Mouse (Mus musculus) fat pad, adult 2 months (tissue): Measurements from ENCODE around the gene Serpind1.

ENCODE experiments used
- DNase-seq: peaks from one replicate; pipeline ENCODE4 v3.0.0-alpha.2; 2011; ENCODE audit warnings: low read depth, low spot score; ENCODE audit errors: extremely low read depth

The Serpind1 gene

DNA sequence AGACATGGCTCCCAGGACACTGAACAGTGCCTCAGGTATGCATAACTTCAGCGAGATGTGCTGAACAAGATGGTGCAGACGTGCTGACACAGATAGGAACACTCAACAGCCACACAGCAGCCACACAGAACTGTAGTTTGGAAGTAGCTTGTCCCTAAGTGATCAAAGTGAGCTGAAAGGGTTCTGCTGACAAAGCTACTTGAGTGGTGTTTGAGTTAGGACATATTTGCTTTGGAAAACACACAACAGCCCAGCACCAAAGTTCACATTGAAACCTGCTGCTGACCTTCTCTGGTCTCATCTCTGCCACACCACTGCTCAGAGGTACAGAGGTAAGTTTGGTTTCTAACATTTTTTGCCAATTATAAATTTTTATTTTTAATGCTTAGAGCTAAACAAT, at the start of gene Serpind1:
Gene Serpind1 (plus strand): TSS at position 256 of the 400 bp plus-strand sequence.
- no peak for DNase-seq

DNA sequence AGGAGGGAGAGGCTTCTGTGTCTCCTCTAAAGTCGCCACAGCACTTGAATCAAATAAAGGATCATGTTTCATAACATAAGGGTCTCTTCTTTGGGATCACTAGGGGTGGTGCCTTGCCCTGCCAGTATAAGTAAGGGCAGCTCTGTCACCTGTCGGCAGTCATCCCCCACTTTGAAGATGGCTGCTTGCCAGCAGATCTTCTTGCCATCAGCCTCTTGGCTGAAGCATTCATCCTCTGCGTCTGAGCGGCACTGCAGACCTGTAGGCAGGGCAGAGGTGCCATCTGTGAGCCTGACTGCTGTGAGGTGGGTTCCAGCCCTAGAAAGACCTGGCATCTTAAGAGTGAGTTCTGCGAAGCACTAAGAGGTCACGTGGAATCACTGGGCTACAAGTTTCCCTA, 48.0 kb upstream of the Serpind1 start:
- DNase-seq: no peak

DNA sequence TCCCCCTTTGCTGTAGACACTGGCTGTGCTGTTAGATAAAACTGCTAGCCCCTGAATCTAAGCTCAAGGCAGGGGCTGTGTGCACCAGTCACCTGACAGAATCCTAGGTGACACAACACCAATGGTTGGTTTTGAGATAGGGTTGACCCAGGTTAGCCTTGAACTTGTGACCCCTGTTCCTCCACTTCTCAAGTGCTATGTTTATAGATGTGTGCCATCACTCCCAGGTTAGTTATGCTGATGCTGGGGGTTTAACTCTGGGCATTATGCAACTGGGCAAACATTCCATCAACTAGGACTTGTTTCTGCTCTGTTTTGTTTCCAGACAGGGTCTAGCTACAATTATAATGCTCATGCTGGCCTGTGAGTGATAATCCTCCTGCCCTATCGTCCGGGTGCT, 44.1 kb upstream of the Serpind1 start:
- no peak for DNase-seq

DNA sequence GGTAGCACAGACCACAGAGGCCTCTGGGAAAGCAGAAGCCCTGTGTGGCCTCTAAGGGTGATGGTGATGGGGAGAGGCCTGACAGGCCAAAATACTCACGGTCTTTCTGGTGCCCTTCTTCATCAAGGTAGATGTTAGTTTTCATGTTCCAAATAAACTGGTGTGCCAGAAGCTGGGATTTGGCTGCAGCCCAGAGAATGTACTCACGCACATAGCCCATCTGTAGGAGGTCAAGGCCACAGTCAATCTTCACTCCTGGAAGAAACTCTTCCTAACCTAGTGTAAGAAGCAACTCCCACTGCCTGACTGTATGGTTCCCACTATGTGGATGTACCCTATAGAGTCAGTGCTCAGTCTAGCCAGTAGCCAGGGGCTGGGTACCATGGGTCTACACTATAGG, 40.2 kb upstream of the Serpind1 start:
- DNase-seq: no peak

- DNase-seq: no peak
Measured at GRCm38 (mm10) chr16:17292751-17293150, 38.4 kb upstream of the Serpind1 start.

DNA sequence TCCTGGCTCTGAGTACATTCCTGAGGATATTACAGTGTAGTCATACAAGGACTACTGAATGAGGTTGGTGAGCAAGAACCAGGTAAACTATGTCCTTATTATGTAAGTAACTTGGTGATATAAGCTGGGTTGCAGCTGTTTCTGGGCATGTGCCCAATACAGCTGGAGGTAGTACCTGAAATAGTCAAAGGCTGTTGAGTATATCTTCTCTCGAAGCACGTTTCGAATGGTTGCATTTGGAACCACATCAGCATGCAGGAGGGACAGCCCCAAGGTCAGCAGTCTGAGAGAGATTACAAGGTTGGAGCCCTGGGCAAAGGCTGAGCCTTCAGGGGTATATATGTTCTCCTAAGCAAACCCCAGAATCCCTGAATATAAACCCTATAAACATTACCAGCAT, 30.4 kb upstream of the Serpind1 start:
- no peak for DNase-seq

GRCm38 (mm10) chr16:17303521-17304245, 27.5 kb upstream of the Serpind1 start:
- DNase-seq: no peak

DNA sequence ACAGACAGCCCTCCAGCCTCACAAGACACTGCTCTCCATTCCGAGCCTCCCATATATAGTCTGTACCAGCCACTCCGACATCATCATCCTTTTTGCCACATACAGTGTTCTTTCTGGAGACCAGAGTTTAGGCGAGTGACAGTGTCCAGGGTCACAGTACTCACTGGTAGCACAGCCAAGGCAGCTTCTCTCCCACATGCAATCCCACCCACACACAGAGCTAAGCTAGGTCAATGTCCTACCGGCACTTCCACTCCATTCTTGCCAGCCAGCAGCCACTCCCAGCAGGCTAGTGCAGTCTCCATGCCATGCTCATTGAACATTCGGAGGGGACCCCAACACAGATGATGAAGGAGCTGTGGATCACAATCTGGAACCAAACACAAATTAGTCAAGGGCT, 23.7 kb upstream of the Serpind1 start:
- DNase-seq: no peak

DNA sequence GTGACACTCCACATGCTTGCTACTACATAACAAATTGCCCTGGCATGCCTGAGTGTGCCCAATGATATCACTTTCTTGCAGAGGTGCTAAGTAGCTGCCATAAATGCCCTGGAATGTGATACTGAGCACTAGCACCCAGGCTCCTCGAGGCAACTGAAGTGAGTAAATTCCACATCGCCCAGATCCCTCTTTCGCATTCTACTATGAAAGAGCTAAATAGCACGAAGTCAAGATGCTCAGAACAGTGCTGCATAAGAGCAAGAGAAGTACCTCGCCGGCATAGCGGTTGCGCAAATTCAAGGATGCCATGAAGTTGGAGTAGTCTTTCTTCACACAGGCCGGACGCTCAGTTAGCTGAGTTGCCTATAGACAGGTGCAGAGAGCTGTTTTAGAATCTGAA, 22.1 kb upstream of the Serpind1 start:
- no peak for DNase-seq

DNA sequence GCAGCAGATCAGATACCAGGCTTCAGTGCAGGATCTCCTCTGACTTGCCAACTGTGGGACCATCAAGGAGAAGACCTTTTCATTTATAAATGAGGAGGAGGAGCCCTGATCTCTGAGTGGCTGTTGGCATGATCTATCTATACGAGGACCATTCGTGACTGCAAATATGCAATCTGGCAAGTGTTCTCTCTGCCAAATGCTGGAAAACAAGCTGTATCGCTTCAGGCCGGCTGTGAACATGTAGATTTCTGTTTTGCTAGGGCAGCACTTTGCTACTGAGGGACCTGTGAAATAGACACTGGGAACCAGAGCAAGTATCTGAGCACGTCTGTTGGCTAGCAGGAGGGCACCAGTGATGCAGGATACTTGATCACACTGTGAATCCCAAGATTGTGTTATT, 18.6 kb upstream of the Serpind1 start:
- DNase-seq: no peak

DNA sequence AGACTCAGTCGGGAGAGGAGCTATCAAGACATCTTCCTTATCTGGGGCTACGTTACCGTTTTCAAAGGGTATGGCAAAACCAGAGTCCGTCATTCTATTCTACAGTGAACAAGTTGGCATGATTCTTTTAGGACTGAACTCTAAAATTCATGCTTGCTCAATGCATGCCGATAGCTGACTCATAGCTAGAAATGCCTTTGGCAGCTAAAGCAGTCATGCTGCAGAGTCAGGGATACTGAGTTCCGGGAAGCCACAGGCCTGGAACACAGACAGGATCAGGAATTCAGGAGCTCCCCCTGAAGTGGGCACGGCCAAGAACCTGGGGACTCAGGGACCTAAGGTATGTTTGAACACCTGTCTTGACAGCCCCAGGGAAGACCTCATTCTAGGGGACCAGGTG, 14.6 kb upstream of the Serpind1 start:
- DNase-seq: no peak

GRCm38 (mm10) chr16:17321481-17321880, 9.7 kb upstream of the Serpind1 start:
- no peak for DNase-seq

- DNase-seq: no peak
Measured at GRCm38 (mm10) chr16:17324745-17325144, 6.4 kb upstream of the Serpind1 start.

- DNase-seq: no peak
Measured at GRCm38 (mm10) chr16:17326064-17326463, 5.1 kb upstream of the Serpind1 start.

DNA sequence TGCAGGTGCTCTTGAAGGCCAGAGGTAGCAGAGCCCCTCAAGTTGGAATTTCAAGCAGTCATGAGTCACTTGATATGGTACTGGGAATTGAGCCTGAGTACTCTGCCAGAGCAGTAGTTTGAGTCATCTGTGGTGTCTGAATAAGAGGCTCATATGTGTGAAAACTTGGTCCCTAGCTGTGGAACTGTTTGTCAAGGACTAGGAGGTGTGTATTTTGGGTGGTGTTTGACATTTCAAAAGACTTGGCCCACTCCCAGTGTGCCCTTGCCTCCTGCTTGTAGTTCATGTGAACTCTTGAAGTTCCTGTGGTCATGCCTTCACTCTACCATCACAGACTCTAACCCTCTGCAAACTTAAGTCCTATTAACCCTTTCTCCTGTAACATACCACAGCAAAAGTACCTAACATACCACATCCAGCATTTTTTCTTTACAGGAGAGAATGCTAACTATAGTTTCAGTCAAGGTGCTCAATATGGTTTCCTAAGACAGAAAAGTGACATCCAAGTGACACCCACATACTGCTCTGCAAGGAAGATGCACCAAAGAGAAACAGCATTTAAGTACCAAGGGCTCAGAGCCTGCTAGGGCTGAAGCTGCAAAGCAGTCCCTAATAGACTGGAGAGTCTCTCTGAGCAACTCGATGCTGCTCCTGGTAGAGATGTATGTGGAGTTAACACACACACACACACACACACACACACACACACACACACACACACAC, 1.2 kb upstream of the Serpind1 start:
- DNase-seq: no peak

- no peak for DNase-seq
Measured at GRCm38 (mm10) chr16:17331855-17332254, 684 bp downstream of the Serpind1 start.

DNA sequence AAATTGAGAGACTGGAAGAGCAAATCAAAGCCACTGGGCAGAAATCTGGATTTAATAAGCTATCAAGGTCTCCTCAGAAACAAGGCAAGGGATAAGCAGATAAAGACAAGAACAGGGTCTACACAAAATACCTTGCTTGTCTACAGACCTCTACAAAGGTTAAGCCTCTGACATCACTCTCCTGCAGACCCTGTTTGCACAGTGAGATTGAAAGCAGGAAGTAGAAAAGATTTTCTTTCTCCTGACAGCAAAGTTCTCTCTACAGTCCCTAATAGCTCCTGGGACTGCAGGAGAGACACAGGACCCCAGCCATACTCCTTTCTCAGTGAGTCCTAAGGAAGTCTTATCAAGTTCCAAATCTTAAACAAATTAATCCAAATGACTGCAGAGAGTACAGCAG, 3.4 kb downstream of the Serpind1 start:
- DNase-seq: no peak

DNA sequence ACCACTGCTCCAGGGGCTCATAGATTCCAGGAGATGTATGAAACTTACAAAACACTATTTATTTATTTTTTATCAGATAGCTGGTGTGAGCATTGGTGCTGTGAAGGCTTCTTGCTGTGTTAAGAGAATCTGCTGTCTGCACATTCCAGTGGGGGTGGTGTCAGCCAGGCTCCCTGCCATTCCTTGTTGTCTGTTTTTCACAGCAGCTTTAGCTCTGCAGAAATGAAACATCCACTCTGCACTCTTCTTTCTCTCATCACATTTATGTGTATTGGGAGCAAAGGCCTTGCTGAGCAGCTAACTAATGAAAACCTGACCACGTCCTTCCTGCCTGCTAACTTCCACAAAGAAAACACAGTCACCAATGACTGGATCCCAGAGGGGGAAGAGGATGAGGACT, 4.9 kb downstream of the Serpind1 start:
- no peak for DNase-seq

DNA sequence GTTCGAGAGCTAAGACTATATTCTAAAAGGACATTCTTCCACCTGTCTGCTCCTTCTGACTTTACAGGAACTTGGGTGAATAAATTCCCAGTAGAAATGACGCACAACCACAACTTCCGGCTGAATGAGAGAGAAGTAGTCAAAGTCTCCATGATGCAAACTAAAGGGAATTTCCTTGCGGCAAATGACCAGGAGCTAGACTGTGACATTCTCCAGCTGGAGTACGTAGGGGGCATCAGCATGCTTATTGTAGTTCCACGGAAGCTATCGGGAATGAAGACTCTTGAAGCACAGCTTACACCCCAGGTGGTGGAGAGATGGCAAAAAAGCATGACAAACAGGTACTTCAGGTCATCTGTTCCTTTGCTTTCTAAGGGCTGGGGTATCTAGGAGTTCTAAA, 8.5 kb downstream of the Serpind1 start:
- DNase-seq: no peak

DNA sequence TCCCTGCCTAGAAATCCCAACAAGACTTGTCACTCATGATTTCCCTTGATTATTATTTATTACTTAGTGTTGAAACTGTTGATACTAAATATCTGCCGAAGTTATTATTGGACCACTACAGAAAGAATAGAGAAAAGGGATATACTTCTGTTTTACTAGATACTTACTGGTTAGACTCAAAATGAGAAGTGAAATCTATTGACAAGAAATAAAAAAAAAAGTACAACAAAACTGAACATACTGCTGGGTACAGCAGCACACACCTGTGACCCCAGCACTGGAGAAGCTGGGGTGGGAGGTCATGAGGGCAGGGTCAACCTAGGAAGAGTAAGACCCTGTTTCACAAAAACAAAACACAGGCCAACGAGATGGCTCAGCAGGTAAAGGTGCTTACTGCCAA, 9.5 kb downstream of the Serpind1 start:
- no peak for DNase-seq

- DNase-seq: no peak
Measured at GRCm38 (mm10) chr16:17341847-17342246, 10.7 kb downstream of the Serpind1 start.

- DNase-seq: no peak
Measured at GRCm38 (mm10) chr16:17345141-17345812, 14.1 kb downstream of the Serpind1 start.
